Mouse (Mus musculus) hindbrain, embryonic 11.5 days (tissue): ENCODE measurements around the gene Aff3. TPM values are rescaled to one million over a fixed set of nuclear protein-coding genes. Genes with fewer than 3 reads are reported as not detected.

ENCODE experiments used
- ATAC-seq: fragments of 200-750 bp; cut with Nextera tagmentation; 2 replicates; pipeline ENCODE4 v1.8.0; 2017; ENCODE audit warnings: mild to moderate bottlenecking, moderate TSS enrichment, moderate library complexity; ENCODE audit not compliant: low FRiP score
- DNase-seq: peaks from one replicate; pipeline ENCODE4 v3.0.0-alpha.2; 2015; ENCODE audit warnings: low spot score
- H3K27ac ChIP-seq: fragments of 300-500 bp; sonication (generic); 2 replicates; pipeline ENCODE4 v1.5.1; 2014; ENCODE audit warnings: mild to moderate bottlenecking, low read depth, low read length
- H3K27me3 ChIP-seq: fragments of 300-500 bp; sonication (generic); 2 replicates; pipeline ENCODE4 v1.6.1; 2014; ENCODE audit warnings: mild to moderate bottlenecking, low read length, moderate library complexity, mixed read lengths; ENCODE audit not compliant: control insufficient read depth, insufficient read depth
- H3K36me3 ChIP-seq: fragments of 300-500 bp; sonication (generic); 2 replicates; pipeline ENCODE4 v1.6.1; 2014; ENCODE audit warnings: mild to moderate bottlenecking, low read length, moderate library complexity, mixed read lengths; ENCODE audit not compliant: control insufficient read depth, insufficient read depth
- H3K4me1 ChIP-seq: fragments of 300-500 bp; sonication (generic); replicated peaks from 2 replicates; pipeline ENCODE4 v1.6.1; 2014; ENCODE audit warnings: low read length, mixed read lengths; ENCODE audit not compliant: control insufficient read depth, insufficient read depth
- H3K4me2 ChIP-seq: fragments of 300-500 bp; sonication (generic); replicated peaks from 2 replicates; pipeline ENCODE4 v1.6.1; 2014; ENCODE audit warnings: mild to moderate bottlenecking, low read depth, low read length
- H3K4me3 ChIP-seq: fragments of 300-500 bp; sonication (generic); 2 replicates; pipeline ENCODE4 v1.5.1; 2014; ENCODE audit warnings: low read depth, low read length
- H3K9ac ChIP-seq: fragments of 300-500 bp; sonication (generic); 2 replicates; pipeline ENCODE4 v1.6.1; 2014; ENCODE audit warnings: low read depth, low read length
- H3K9me3 ChIP-seq: fragments of 300-500 bp; sonication (generic); 2 replicates; pipeline ENCODE4 v1.6.1; 2016; ENCODE audit warnings: low read length; ENCODE audit not compliant: control insufficient read depth
- WGBS: fragments of 180-500 bp; shearing (Covaris S2); extraction: QIAGEN DNeasy Blood & Tissue Kit; methylation state at CpG from one replicate; pipeline ENCODE4 v1.1.7; 2014; 5-methylcytosine and 5-hydroxymethylcytosine counted together
- polyA plus RNA-seq: library from polyadenylated mRNA; unstranded; fragments of >200 nt; fragmentation: Nextera tagmentation; extraction: Ambion mirVana; gene quantifications from 2 replicates; pipeline ENCODE4 v1.2.1, GENCODE M21; 2014

Aff3 gene
- polyA plus RNA-seq, 1 experiment from 2014 or later, result 19.7 TPM

- no peak overlapping the region for H3K4me3 ChIP-seq
- H3K9me3 ChIP-seq, result no peaks in the 10 kb centered on the region
- no peak overlapping the region for H3K27ac ChIP-seq
- H3K4me1 ChIP-seq, result no peaks in the 10 kb centered on the region
- H3K36me3 ChIP-seq, result no peaks in the 10 kb centered on the region
- ATAC-seq (no peak), DNase-seq (no peak)
- WGBS, result 90% methylated on average over 12 of the region's 12 CpGs
- H3K4me2 ChIP-seq, result no peak overlapping the region
- H3K27me3 ChIP-seq, result no peaks in the 10 kb centered on the region
- H3K9ac ChIP-seq, result no peak overlapping the region
These were observed 371.0 kb downstream of the Aff3 start for GRCm38 (mm10) chr1:38293671-38294335.

- H3K36me3 ChIP-seq, result no peaks in the 10 kb centered on the region
- WGBS, result 67% methylated on average over 4 of the region's 4 CpGs
- DNase-seq, result peak; percentile 12
- no peaks in the 10 kb centered on the region for H3K27me3 ChIP-seq
- no peak overlapping the region for H3K4me3 ChIP-seq
- no peaks in the 10 kb centered on the region for H3K9me3 ChIP-seq
- ATAC-seq, result no peak; the same call in 1 of the 2 replicates
- H3K4me2 ChIP-seq, result no peak overlapping the region
- no peak overlapping the region for H3K9ac ChIP-seq
- no peak overlapping the region for H3K27ac ChIP-seq
- H3K4me1 ChIP-seq, result no peaks in the 10 kb centered on the region
These were observed 371.9 kb downstream of the Aff3 start for GRCm38 (mm10) chr1:38292851-38293250.

GRCm38 (mm10) chr1:38291915-38292314 lies 372.8 kb downstream of the Aff3 start:
- H3K9ac ChIP-seq, result no peak overlapping the region
- no peak overlapping the region for H3K4me2 ChIP-seq
- H3K9me3 ChIP-seq, result no peaks in the 10 kb centered on the region
- WGBS, result 88% methylated on average over 6 of the region's 6 CpGs
- H3K4me1 ChIP-seq, result no peaks in the 10 kb centered on the region
- H3K27me3 ChIP-seq, result no peaks in the 10 kb centered on the region
- ATAC-seq (no peak), DNase-seq (no peak)
- no peak overlapping the region for H3K27ac ChIP-seq
- no peak overlapping the region for H3K4me3 ChIP-seq
- H3K36me3 ChIP-seq, result no peaks in the 10 kb centered on the region

- ATAC-seq (no peak), DNase-seq (no peak)
- Histone ChIP-seq H3K4me2 (no peak overlapping the region), H3K9ac (no peak overlapping the region), H3K9me3 (no peaks in the 10 kb centered on the region), H3K27ac (no peak overlapping the region), H3K4me3 (no peak overlapping the region), H3K27me3 (no peaks in the 10 kb centered on the region), H3K36me3 (no peaks in the 10 kb centered on the region), H3K4me1 (no peaks in the 10 kb centered on the region)
- 70% methylated on average over 4 of the region's 4 CpGs for WGBS
These were observed 373.3 kb downstream of the Aff3 start for GRCm38 (mm10) chr1:38291497-38291896.

GRCm38 (mm10) chr1:38290881-38291280 lies 373.9 kb downstream of the Aff3 start:
- Histone ChIP-seq H3K27ac (no peak overlapping the region), H3K9me3 (no peaks in the 10 kb centered on the region), H3K4me2 (no peak overlapping the region), H3K36me3 (no peaks in the 10 kb centered on the region), H3K4me3 (no peak overlapping the region), H3K27me3 (no peaks in the 10 kb centered on the region), H3K9ac (no peak overlapping the region), H3K4me1 (no peaks in the 10 kb centered on the region)
- DNase-seq (no peak), ATAC-seq (no peak)
- WGBS, result 95% methylated on average over 7 of the region's 7 CpGs

GRCm38 (mm10) chr1:38289891-38290290 lies 374.9 kb downstream of the Aff3 start:
- H3K9ac ChIP-seq, result no peak overlapping the region
- H3K27ac ChIP-seq, result no peak overlapping the region
- H3K4me1 ChIP-seq, result no peaks in the 10 kb centered on the region
- no peaks in the 10 kb centered on the region for H3K27me3 ChIP-seq
- DNase-seq, result no peak
- ATAC-seq, result no peak
- no peak overlapping the region for H3K4me2 ChIP-seq
- 85% methylated on average over 5 of the region's 5 CpGs for WGBS
- H3K4me3 ChIP-seq, result no peak overlapping the region
- H3K36me3 ChIP-seq, result no peaks in the 10 kb centered on the region
- H3K9me3 ChIP-seq, result no peaks in the 10 kb centered on the region

GRCm38 (mm10) chr1:38288716-38289115 lies 376.0 kb downstream of the Aff3 start:
- H3K36me3 ChIP-seq, result no peaks in the 10 kb centered on the region
- DNase-seq (no peak), ATAC-seq (no peak)
- no peaks in the 10 kb centered on the region for H3K9me3 ChIP-seq
- H3K4me3 ChIP-seq, result no peak overlapping the region
- no peaks in the 10 kb centered on the region for H3K27me3 ChIP-seq
- no peak overlapping the region for H3K4me2 ChIP-seq
- H3K9ac ChIP-seq, result no peak overlapping the region
- no peak overlapping the region for H3K27ac ChIP-seq
- 100% methylated on average over 1 of the region's 1 CpGs for WGBS
- H3K4me1 ChIP-seq, result no peaks in the 10 kb centered on the region

- no peak for DNase-seq
- 94% methylated on average over 1 of the region's 1 CpGs for WGBS
- Histone ChIP-seq H3K9me3 (no peaks in the 10 kb centered on the region), H3K27ac (no peak overlapping the region), H3K4me3 (no peak overlapping the region), H3K4me1 (no peaks in the 10 kb centered on the region), H3K36me3 (no peaks in the 10 kb centered on the region), H3K4me2 (no peak overlapping the region), H3K9ac (no peak overlapping the region), H3K27me3 (no peaks in the 10 kb centered on the region)
- ATAC-seq, result no peak
These were observed 378.2 kb downstream of the Aff3 start for GRCm38 (mm10) chr1:38286551-38286950.

- no peak for ATAC-seq
- H3K4me3 ChIP-seq, result no peak overlapping the region
- no peak overlapping the region for H3K4me2 ChIP-seq
- H3K27ac ChIP-seq, result no peak overlapping the region
- no peaks in the 10 kb centered on the region for H3K27me3 ChIP-seq
- H3K36me3 ChIP-seq, result no peaks in the 10 kb centered on the region
- no peaks in the 10 kb centered on the region for H3K4me1 ChIP-seq
- no peaks in the 10 kb centered on the region for H3K9me3 ChIP-seq
- WGBS, result 92% methylated on average over 7 of the region's 7 CpGs
- no peak for DNase-seq
- no peak overlapping the region for H3K9ac ChIP-seq
These were observed 384.2 kb downstream of the Aff3 start for GRCm38 (mm10) chr1:38280549-38280948.
